Mouse (Mus musculus) heart, embryonic 10.5 days (tissue): ENCODE results near the gene Aox3. TPM values are rescaled to one million over a fixed set of nuclear protein-coding genes. Genes with fewer than 3 reads are reported as not detected.

Experiments
- DNase-seq: peaks from one replicate; pipeline ENCODE4 v3.0.0-alpha.2; 2017; ENCODE audit warnings: low spot score
- H3K27ac ChIP-seq: fragments of 300-500 bp; sonication (generic); 2 replicates; pipeline ENCODE4 v1.5.1; 2016; ENCODE audit warnings: mild to moderate bottlenecking
- H3K27me3 ChIP-seq: fragments of 300-500 bp; sonication (generic); 2 replicates; pipeline ENCODE4 v1.6.1; 2016; ENCODE audit warnings: mild to moderate bottlenecking; ENCODE audit not compliant: poor library complexity, insufficient read depth, severe bottlenecking
- H3K36me3 ChIP-seq: fragments of 300-500 bp; sonication (generic); 2 replicates; pipeline ENCODE4 v1.6.1; 2016; ENCODE audit warnings: mild to moderate bottlenecking, moderate library complexity
- H3K4me1 ChIP-seq: fragments of 300-500 bp; sonication (generic); 2 replicates; pipeline ENCODE4 v1.6.1; 2016; ENCODE audit warnings: mild to moderate bottlenecking
- H3K4me3 ChIP-seq: fragments of 300-500 bp; sonication (generic); 2 replicates; pipeline ENCODE4 v1.5.1; 2016; ENCODE audit warnings: mild to moderate bottlenecking, moderate library complexity
- H3K9me3 ChIP-seq: fragments of 300-500 bp; sonication (generic); 2 replicates; pipeline ENCODE4 v1.6.1; 2016; ENCODE audit warnings: mild to moderate bottlenecking, moderate library complexity
- WGBS: fragments of 180-500 bp; shearing (Covaris S2); methylation state at CpG from one replicate; pipeline ENCODE4 v1.1.7; 2016; 5-methylcytosine and 5-hydroxymethylcytosine counted together
- polyA plus RNA-seq: library from polyadenylated mRNA; unstranded; fragments of >200 nt; fragmentation: Nextera tagmentation; extraction: Ambion mirVana; gene quantifications from 2 replicates; pipeline ENCODE4 v1.2.1, GENCODE M21; 2016

Gene Aox3
- polyA plus RNA-seq, 1 experiment from 2014 or later = not detected

DNA sequence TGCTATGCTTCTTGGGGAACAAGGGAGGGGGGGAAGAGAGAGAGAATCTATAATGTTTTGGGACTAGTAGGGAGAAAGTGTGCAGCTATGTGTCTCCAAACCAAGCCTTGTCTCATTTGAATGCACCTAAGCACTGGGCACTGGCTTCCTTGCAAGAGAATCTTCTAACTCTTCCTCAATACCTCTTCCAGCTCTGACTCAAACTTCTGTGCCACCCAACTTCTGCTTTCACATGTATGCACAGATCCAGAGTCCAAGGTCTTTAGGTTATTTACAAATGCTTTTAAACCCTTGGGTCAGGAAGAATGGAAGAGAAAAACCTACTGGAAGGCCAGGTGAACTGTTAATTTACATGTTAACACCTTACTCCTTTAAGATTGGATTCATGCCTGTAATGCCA lies 511 bp downstream of the Aox3 start:
- no peaks in the 10 kb centered on the region for H3K9me3 ChIP-seq
- H3K36me3 ChIP-seq = no peaks in the 10 kb centered on the region
- H3K27ac ChIP-seq = no peak overlapping the region
- DNase-seq = peak; percentile 16
- no peak overlapping the region for H3K4me3 ChIP-seq
- peaks cover 3% of the 10 kb centered on the region; the same call in 1 of the 2 replicates for H3K4me1 ChIP-seq
- H3K27me3 ChIP-seq = peaks cover 4% of the 10 kb centered on the region

DNA sequence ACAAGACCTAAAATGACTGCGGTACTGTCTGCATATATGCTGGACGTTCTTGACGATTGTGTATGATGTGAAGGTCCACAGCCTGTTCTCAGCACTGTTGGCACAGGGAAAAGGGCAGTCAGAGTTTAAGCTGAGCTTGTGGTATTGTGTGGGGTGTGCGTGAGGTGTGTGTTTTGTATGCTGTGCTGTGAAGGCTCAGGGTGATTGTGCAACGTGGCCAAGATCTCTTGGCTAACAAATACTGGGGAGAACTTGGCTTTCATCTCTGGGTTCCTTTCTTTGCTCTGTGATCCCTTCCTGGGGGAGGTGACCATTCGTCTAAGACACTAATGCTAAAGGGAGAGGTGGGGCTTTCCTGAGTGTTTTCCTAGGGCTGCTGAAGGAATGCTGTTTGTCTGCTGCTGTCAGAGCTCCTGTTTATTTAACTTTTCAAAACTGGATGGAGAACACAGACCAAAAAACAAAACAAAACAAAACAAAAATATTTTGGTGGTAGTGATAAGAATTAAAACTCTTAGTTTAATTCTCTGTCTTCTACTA lies 1.2 kb downstream of the Aox3 start:
- 64% methylated on average over 6 of the region's 6 CpGs for WGBS
- Histone ChIP-seq H3K27me3 (peaks cover 3% of the 10 kb centered on the region; the same call in 1 of the 2 replicates), H3K27ac (no peak overlapping the region), H3K4me3 (no peak overlapping the region), H3K36me3 (no peaks in the 10 kb centered on the region), H3K4me1 (peaks cover 3% of the 10 kb centered on the region; the same call in 1 of the 2 replicates), H3K9me3 (no peaks in the 10 kb centered on the region)
- peak; percentile 46 for DNase-seq

DNA sequence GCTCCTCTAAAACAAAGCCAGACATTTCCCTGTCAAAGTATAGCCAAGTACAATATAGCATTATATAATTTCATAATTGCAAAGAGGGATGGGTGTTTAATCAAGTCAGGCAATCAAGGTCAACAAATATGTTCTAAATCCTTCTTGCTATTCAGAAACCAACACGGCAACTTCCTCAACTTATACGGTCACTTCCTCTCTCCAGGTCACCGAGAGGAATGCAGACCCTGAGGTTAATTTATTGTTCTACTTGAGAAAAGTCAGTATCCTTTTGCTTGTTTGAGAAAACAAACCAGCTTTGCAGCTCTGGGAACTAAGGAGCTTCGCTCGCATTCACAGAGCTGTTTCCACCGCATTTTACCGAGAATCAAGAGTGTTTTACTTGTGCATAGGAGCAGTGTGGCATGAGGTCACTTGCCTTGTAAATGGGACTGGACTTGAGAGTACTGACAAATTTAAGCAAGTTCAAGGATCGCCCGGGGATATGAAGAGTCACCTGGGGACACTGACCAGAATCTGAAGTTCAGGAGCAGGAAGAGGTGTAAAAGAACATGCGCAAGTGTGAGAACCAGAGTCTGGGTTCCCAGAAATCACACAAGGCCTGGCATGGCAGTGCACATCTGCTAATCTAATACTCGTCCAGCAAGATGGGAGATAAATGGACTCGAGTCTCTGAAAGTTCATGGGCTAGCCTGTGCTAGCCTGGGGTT lies 1.9 kb downstream of the Aox3 start:
- Histone ChIP-seq H3K4me1 (peaks cover 3% of the 10 kb centered on the region; the same call in 1 of the 2 replicates), H3K9me3 (no peaks in the 10 kb centered on the region), H3K4me3 (no peak overlapping the region), H3K27ac (no peak overlapping the region), H3K36me3 (no peaks in the 10 kb centered on the region), H3K27me3 (peaks cover 3% of the 10 kb centered on the region; the same call in 1 of the 2 replicates)
- DNase-seq = peak; percentile 33
- 71% methylated on average over 12 of the region's 12 CpGs for WGBS

DNA sequence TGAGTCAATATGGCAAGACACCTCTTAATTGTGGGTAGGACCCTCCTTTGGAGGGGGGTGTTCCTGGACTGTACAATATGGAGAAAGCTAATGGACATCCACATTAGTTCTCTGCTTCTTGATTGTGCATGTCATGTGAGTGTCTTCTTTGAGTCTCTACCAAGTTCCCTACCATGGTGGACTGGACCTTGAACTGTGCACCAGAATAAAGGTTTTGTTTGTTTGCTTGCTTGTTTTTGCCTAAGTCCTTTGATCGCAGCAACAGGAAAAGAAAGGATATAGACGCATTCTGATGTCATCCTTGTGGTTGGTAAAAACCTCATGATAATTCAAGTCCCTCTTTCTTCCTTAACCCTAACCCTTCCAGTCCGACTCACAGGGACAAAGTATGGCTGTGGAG lies 5.3 kb downstream of the Aox3 start:
- Histone ChIP-seq H3K4me1 (no peaks in the 10 kb centered on the region), H3K9me3 (no peaks in the 10 kb centered on the region), H3K27ac (no peak overlapping the region), H3K4me3 (no peak overlapping the region), H3K27me3 (peaks cover 3% of the 10 kb centered on the region; the same call in 1 of the 2 replicates), H3K36me3 (no peaks in the 10 kb centered on the region)
- no peak for DNase-seq
- 83% methylated on average over 3 of the region's 3 CpGs for WGBS

DNA sequence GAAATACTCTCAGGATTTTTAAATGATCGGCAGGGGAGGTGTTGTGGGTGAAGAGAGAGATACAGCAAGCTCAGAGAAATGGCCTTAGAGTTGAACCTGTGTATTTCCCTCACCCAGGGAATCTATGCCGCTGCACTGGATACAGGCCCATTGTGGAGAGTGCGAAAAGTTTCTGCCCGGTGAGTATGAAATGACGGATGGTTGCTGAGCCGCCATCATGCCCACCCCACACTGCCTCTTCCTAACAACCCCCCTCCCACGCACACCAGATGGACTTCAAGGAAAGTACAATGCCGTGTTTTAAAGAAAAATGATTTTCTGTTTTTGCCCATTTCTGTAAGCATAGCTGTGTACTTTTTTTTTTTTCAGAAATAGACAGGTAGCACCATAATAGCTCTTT lies 12.0 kb downstream of the Aox3 start:
- H3K4me1 ChIP-seq = no peaks in the 10 kb centered on the region
- H3K27ac ChIP-seq = no peak overlapping the region
- DNase-seq = no peak
- no peaks in the 10 kb centered on the region for H3K27me3 ChIP-seq
- no peak overlapping the region for H3K4me3 ChIP-seq
- no peaks in the 10 kb centered on the region for H3K36me3 ChIP-seq
- WGBS = 83% methylated on average over 8 of the region's 8 CpGs
- no peaks in the 10 kb centered on the region for H3K9me3 ChIP-seq

DNA sequence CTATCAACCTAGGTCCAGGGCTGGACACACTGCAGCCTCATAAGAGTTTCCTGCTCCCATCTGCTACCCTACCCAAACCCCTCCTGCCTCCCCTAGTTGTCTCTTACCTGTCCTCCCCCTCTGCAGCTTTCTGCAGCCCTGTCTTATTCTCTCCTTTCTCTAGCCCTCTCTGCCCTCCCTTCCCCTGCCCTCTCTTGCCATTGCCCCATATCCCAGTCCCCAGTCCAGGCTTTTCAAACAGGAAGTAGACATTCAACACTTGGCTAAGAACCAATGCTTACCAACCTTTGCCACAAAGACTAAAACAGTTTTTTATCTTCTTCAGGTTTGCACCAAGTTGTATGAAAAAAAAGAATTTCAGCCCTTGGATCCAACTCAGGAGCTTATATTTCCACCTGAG lies 25.0 kb downstream of the Aox3 start:
- Histone ChIP-seq H3K9me3 (no peaks in the 10 kb centered on the region), H3K27me3 (no peaks in the 10 kb centered on the region), H3K36me3 (no peaks in the 10 kb centered on the region), H3K4me1 (no peaks in the 10 kb centered on the region), H3K27ac (no peak overlapping the region), H3K4me3 (no peak overlapping the region)
- peak; percentile 17 for DNase-seq

DNA sequence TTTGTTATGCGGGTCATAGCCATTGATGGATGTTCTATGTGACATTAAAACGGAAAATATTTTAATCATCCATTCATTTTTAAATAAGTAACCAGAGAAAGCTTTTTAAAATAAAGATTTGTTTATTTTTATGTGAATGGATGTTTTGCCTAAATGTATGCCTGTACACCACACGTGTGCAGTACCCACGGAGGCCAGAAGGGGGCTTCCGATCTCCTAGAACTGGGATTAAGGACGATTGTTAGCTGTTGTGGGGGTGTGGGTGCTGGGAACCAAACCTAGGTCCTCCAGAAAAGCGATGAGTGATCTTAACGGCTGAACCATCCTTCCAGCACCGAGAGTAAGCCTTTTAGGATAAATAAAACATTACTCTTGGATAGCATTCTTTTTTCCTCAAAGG lies 26.1 kb downstream of the Aox3 start:
- no peaks in the 10 kb centered on the region for H3K27me3 ChIP-seq
- H3K9me3 ChIP-seq = no peaks in the 10 kb centered on the region
- no peak overlapping the region for H3K27ac ChIP-seq
- no peak overlapping the region for H3K4me3 ChIP-seq
- no peaks in the 10 kb centered on the region for H3K4me1 ChIP-seq
- no peak for DNase-seq
- no peaks in the 10 kb centered on the region for H3K36me3 ChIP-seq
- WGBS = 86% methylated on average over 9 of the region's 9 CpGs

DNA sequence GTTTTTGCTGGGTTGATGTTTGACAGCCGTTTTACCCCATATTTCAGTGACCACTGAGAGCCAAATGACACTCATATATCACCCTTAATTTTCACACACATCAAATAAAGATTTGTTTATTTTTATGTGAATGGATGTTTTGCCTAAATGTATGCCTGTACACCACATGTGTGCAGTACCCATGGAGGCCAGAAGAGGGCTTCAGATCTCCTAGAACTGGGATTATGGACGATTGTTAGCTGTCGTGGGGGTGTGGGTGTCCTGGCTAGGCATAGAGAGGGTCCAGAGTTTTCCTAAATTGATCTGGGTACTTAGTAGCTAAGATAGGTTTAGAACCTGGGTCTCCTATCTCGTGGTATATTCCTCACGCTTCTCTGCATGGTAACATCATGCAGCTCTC lies 27.7 kb downstream of the Aox3 start:
- DNase-seq = no peak
- no peaks in the 10 kb centered on the region for H3K36me3 ChIP-seq

DNA sequence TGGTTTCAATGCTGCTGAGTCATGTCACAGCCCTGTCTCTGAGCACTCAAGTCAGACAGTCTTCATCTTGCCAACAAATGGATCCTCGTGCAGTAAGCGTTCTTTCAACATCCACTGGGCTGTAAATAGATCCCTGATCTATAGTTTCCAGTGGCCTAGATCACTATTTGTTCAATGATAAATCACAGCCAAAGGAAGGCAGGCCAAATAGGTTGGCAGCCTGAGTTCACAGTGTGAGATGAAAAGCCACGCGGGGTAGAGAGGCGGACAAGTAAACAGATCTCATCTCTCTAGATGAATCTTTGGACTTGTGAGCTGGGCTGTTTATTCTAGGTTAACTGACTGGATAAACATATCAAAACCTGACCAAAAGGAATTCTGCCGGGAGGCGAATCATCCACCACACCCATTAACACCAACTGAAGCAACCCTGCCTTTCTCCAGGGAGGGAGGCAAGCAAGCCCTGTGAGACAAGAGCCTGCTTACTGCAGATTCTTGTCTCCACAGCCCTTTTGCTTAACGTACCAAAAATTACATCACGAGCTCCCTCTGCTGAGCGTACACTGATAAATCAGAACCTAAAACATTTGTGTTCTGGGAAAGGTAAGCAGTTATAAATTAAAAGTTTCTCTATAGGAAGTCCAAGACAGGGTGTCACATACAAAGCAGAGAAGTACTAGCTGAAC lies 31.6 kb downstream of the Aox3 start:
- Histone ChIP-seq H3K36me3 (no peaks in the 10 kb centered on the region), H3K9me3 (no peaks in the 10 kb centered on the region), H3K4me3 (no peak overlapping the region), H3K4me1 (no peaks in the 10 kb centered on the region), H3K27me3 (peaks cover 5% of the 10 kb centered on the region; the same call in 1 of the 2 replicates), H3K27ac (no peak overlapping the region)
- no peak for DNase-seq
- 63% methylated on average over 10 of the region's 10 CpGs for WGBS

More for the DNA sequence above, 27.7 kb downstream of the Aox3 start:
- no peaks in the 10 kb centered on the region for H3K4me1 ChIP-seq
- no peaks in the 10 kb centered on the region for H3K9me3 ChIP-seq
- H3K27me3 ChIP-seq = peaks cover 2% of the 10 kb centered on the region; the same call in 1 of the 2 replicates
- no peak overlapping the region for H3K27ac ChIP-seq
- WGBS = 85% methylated on average over 5 of the region's 5 CpGs
- no peak overlapping the region for H3K4me3 ChIP-seq

DNA sequence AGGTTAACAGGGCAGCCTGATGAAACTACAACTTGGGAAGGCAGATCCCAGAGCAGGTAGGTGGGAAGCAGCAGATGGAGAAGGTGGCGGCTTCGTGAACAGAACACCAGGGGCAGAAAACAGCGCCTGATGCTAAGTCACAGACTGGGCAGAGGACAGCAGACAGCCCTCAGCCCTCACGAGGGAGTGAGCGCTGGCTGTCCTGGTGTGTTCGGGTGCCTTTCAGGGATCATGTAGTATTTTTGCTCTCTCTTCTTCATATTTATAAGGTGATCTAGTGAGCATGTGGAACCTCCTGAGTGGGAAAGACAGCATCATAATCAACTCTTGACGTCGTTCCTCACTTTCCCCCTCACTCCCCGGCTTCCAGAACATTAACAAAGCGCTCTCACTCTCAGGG lies 33.1 kb downstream of the Aox3 start:
- 82% methylated on average over 10 of the region's 10 CpGs for WGBS
- H3K27me3 ChIP-seq = peaks cover 5% of the 10 kb centered on the region; the same call in 1 of the 2 replicates
- H3K4me1 ChIP-seq = no peaks in the 10 kb centered on the region
- H3K27ac ChIP-seq = no peak overlapping the region
- peak; percentile 59 for DNase-seq
- H3K4me3 ChIP-seq = no peak overlapping the region
- no peaks in the 10 kb centered on the region for H3K36me3 ChIP-seq
- H3K9me3 ChIP-seq = no peaks in the 10 kb centered on the region

DNA sequence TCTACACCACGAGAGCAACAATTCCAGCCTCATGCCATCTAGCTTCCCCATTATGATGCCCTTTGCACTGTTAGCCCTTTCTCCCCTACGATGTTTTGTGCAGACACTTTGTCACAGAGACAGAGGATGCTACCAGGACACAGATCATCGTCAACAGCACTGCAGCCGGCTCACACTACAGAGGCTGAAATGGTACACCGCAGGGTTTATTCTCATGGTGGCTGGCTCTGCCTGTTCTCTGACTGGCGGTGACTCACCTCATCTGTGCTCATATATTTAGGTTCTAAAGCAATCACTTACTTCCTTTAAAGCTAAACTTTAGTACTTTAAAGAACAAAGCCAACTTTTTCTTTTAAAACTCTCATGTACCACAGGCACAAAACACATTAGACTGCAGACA lies 34.8 kb downstream of the Aox3 start:
- 78% methylated on average over 6 of the region's 6 CpGs for WGBS
- Histone ChIP-seq H3K4me3 (no peak overlapping the region), H3K4me1 (no peaks in the 10 kb centered on the region), H3K9me3 (no peaks in the 10 kb centered on the region), H3K27me3 (peaks cover 5% of the 10 kb centered on the region; the same call in 1 of the 2 replicates), H3K36me3 (no peaks in the 10 kb centered on the region), H3K27ac (no peak overlapping the region)
- DNase-seq = no peak

DNA sequence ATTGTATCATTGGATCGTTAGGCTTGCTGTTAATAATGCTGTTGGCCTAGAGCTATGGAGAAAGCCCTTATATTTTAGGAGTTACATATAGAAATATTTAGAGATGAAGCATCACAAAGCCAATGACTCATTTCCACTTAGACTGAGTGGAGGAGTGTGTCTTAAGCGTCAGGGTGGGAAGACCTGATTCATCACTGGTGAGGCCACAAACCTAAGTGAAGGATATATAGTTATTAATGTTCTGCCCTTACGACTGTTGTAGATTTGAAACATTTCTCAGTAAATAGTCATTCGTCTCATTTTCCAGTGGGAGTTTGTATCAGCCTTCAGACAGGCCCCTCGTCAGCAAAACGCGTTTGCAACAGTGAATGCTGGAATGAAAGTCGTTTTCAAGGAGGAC lies 39.3 kb downstream of the Aox3 start:
- Histone ChIP-seq H3K4me3 (no peak overlapping the region), H3K27ac (no peak overlapping the region), H3K4me1 (no peaks in the 10 kb centered on the region), H3K9me3 (no peaks in the 10 kb centered on the region), H3K36me3 (no peaks in the 10 kb centered on the region), H3K27me3 (0 out of 2 replicates have a peak, but pooled peaks cover 6% of the 10 kb centered on the region)
- no peak for DNase-seq
- WGBS = 64% methylated on average over 8 of the region's 8 CpGs

DNA sequence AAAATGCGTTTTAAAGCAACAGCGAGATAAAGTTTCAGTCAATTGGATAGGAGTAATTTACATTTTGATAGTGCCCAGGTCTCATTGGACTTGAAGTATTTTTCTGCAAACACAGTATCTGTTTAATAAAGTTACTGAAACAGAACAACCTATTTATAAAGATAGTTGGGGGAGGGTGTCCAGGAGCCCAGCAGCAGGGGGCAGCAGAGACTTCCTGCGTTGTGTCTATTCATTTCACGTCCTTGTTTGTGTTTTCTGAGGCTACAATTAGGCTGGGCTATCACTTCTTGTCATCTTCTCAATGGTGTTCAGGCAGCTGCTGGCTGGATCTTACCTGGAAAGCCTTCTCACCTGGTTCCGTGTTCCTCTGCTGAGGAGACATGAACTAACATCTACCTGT lies 43.8 kb downstream of the Aox3 start:
- 46% methylated on average over 5 of the region's 5 CpGs for WGBS
- Histone ChIP-seq H3K27me3 (peaks cover 6% of the 10 kb centered on the region; the same call in 1 of the 2 replicates), H3K27ac (no peak overlapping the region), H3K36me3 (no peaks in the 10 kb centered on the region), H3K9me3 (no peaks in the 10 kb centered on the region), H3K4me3 (no peak overlapping the region), H3K4me1 (no peaks in the 10 kb centered on the region)
- no peak for DNase-seq
